Mouse (Mus musculus) left cerebral cortex, postnatal 36 days (tissue): ENCODE measurements at regions not wholly inside any gene's neighbourhood (a gene's known extent, or its start where the extent isn't known, plus 50 kb on each side); places are given as distances from the start of the nearest gene placed in this dataset.

Experiments used
- DNase-seq, 2 experiments: peaks; one replicate each; pipeline ENCODE4 v3.0.0; 2021 to 2022; ENCODE audit warnings: low spot score in 2 of 2, mixed read lengths in 1 of 2
- intact Hi-C: fragments of 180-260 bp; cut with DNase I; formaldehyde crosslinking; loops from one replicate; pipeline ENCODE4 v1.15.1; 2025

GRCm38 (mm10) chr9:85120061-85120460 is 192.5 kb upstream of the Gm11114 start:
- intact Hi-C loops, result no loop called here
- no peak for DNase-seq

DNA sequence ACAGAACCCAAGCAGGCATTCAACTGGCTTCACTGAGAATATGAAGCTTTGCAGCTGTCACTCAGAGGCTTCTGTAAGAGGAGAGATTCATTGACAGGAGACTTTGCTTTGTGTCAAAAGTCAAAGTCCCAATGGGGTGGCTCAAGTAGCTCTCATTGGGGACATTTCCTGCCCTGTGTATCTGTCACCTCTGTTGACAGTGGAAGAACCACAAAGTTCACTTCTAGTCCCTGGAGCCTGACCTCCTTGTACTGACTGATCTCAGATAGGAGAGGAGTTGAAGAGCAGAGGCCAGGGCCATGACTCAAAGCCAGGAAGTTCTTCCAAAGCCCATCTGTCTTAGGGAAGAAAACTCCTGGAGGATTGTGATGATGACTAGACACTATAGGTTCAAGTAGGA is 191.5 kb upstream of the Gm11114 start:
- intact Hi-C loops, result no loop called here
- no peak for DNase-seq

DNA sequence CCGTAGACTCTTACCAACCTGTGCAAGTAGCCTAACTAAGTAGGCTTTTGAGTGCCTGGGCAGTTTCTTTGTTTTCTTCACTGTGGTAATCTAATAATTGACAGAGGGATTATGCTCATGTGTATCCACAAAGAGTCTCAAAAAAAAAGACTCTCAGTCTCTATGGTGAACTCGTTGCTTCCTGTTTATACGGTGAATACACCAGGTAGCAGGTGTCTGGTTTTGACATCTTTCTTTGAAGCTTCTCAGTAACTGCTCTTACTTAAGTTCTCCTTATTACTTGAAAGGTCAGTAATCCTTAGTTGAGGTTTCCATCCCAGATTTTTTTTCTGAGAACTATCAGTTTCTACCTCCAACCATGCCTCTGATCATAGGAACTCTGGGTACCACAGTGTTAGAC is 188.9 kb upstream of the Gm11114 start:
- no peak for DNase-seq
- intact Hi-C loops, result no loop called here

- DNase-seq, result no peak
Observed at GRCm38 (mm10) chr9:85125775-85126174, 186.8 kb upstream of the Gm11114 start.

GRCm38 (mm10) chr9:85126541-85126940 is 186.0 kb upstream of the Gm11114 start:
- DNase-seq, result no peak
- intact Hi-C loops, result no loop called here

More at GRCm38 (mm10) chr9:85125775-85126174, 186.8 kb upstream of the Gm11114 start:
- intact Hi-C loops, result no loop called here

DNA sequence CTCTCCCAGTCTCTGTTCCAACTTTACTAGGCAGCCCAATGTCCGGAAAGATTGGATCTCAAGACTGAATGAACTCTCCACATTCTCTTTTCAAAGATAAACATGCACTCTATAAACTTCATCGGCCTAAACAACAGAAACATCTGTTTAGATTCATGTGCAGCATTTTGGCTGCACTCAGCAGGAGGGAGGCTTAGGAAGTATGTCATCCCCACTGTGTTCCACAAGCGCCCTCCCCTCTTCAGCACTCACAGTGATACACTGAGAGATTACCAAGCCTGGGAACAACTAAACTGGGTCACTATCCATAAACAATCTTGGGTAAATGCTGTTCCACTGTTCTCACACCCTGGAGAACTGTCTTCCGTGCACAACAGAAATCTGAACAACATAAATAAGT is 185.5 kb upstream of the Gm11114 start:
- DNase-seq, result no peak

GRCm38 (mm10) chr9:85134900-85135299 is 177.7 kb upstream of the Gm11114 start:
- intact Hi-C loops, result no loop called here

More for the DNA sequence above, 185.5 kb upstream of the Gm11114 start:
- intact Hi-C loops, result no loop called here

GRCm38 (mm10) chr9:85136715-85137582 is 175.6 kb upstream of the Gm11114 start:
- no peak for DNase-seq
- intact Hi-C loops, result no loop called here

More at GRCm38 (mm10) chr9:85134900-85135299, 177.7 kb upstream of the Gm11114 start:
- DNase-seq, result no peak

DNA sequence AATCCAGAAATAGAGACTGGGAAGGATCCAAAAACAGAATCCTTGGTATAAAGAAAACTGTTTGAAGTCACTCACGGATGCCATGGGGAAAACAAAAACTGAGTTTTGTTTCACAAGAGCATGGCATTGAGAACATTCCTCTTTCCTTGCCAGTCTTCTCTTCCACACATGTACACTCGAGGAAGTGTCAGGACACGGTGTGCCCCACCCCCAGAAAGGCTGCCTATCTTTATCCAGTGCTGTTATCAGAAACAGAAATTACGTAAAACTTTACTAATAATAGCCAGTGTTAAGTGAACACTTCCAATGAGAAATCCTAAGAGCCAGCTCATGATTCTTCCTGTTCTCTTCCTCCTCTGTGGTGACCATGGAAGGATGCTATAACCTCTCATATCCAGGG is 172.7 kb upstream of the Gm11114 start:
- intact Hi-C loops, result no loop called here
- DNase-seq, result no peak

- intact Hi-C loops, result no loop called here
- no peak for DNase-seq
Observed at GRCm38 (mm10) chr9:85144363-85144762, 168.2 kb upstream of the Gm11114 start.

DNA sequence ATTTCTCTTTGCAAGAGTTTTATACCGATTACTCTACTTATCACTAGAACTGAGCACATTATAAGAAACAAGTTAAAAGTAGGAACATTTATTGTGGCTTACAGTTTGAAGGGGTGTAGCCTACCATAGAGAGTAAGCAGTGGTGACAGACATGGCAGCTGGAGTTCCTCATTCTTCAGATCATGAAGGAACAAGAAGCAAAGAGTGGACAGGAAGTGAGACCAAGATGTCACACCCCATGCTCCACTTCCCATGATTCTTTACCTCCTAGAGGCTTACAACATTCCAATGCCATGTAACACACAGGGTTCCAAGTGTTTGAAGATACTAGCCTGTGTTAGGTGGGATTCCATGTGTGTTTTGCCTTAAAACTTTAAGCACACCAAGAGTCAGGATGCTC is 146.9 kb upstream of the Gm11114 start:
- no peak for DNase-seq
- intact Hi-C loops, result no loop called here

- intact Hi-C loops, result no loop called here
- no peak for DNase-seq
Observed at GRCm38 (mm10) chr9:85167243-85167642, 145.3 kb upstream of the Gm11114 start.

- intact Hi-C loops, result no loop called here
- DNase-seq, result no peak
Observed at GRCm38 (mm10) chr9:85174431-85174830, 138.1 kb upstream of the Gm11114 start.

- no peak for DNase-seq
- intact Hi-C loops, result no loop called here
Observed at GRCm38 (mm10) chr9:85201202-85201601, 111.4 kb upstream of the Gm11114 start.

DNA sequence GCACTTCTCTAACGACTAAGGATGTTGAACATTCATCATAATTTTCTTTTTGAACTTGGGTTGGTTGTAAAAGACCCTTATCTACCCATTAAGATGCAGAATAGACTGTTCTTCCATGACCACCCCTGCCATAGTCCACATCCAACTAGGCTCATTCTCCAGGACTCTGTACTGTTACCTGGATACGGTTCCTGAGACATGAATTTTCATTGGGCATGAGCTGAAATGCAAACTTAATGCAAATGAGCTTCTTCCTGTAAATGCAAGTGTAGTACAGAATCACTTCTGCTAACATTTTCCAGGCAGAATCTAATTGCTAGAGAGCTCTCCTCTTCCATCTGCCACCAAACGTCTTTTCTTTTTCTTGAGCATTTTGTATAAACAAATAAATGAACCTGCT is 87.7 kb upstream of the Gm11114 start:
- no peak for DNase-seq
- intact Hi-C loops, result no loop called here
